Mouse (Mus musculus) lung, postnatal 0 days (tissue): Measurements from ENCODE around the gene Hmx3.
A peak's percentile ranks its signal among the peaks of the same experiment; 100 is the strongest.

Source experiments
- CTCF ChIP-seq: IDR thresholded peaks from 2 replicates; pipeline ENCODE4 v1.5.1; 2016; ENCODE audit warnings: antibody characterized with exemption, mild to moderate bottlenecking
- EP300 ChIP-seq: IDR thresholded peaks from 2 replicates; pipeline ENCODE4 v1.6.1; 2016; ENCODE audit warnings: antibody characterized with exemption, mild to moderate bottlenecking, control low read depth

DNA sequence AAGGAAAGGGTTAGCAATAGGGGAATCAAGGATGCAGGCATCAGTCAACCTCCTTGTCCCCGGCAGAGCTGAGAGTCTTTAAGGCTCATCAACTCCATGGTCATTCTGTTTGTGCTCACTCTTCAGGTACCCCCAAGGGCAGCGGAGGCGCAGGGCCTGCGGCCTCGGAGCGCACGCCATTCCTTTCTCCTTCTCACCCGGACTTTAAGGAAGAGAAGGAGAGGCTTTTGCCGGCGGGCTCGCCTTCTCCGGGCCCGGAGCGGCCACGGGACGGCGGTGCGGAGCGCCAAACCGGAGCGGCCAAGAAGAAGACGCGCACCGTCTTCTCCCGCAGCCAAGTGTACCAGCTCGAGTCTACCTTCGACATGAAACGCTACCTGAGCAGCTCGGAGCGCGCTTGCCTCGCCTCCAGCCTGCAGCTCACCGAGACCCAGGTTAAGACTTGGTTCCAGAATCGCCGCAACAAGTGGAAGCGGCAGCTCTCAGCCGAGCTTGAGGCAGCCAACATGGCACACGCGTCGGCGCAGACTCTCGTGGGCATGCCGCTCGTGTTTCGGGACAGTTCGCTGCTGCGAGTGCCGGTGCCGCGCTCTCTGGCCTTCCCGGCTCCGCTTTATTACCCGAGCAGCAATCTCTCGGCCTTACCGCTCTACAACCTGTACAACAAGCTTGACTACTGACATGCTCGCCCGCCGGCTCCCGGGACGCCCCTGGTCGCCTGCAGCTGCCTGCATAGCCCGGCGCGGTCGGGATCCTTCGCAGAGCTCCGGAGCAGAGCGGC, 12.8 kb downstream of the Hmx3 start:
- TF ChIP-seq CTCF (peak; percentile 23), EP300 (no peak)
